Mouse (Mus musculus) embryonic fibroblast, embryonic 13.5 days (primary cell): ENCODE measurements around the gene Kcng4.

Experiments
- CTCF ChIP-seq: IDR thresholded peaks from 2 replicates; pipeline ENCODE4 v1.5.1; 2011; ENCODE audit warnings: mild to moderate bottlenecking, control low read depth, low read length, moderate library complexity, borderline replicate concordance; ENCODE audit not compliant: insufficient read depth
- POLR2A ChIP-seq: IDR thresholded peaks from 2 replicates; pipeline ENCODE4 v1.6.1; 2011; ENCODE audit warnings: low read depth, mild to moderate bottlenecking, control low read depth, low read length, moderate library complexity

GRCm38 (mm10) chr8:119638261-119638660 lies 2.8 kb upstream of the Kcng4 start:
- no peak for TF ChIP-seq POLR2A
- TF ChIP-seq CTCF: no peak
